Mouse (Mus musculus) heart, postnatal 0 days (tissue): Measurements from ENCODE around the gene Zfp553. TPM values are rescaled to one million over a fixed set of nuclear protein-coding genes. Genes with fewer than 3 reads are reported as not detected.

Experiments
- ATAC-seq: fragments of 200-750 bp; cut with Nextera tagmentation; 2 replicates; pipeline ENCODE4 v1.8.0; 2017; ENCODE audit warnings: low read depth, moderate number of reproducible peaks, moderate library complexity; ENCODE audit not compliant: insufficient read depth
- DNase-seq: peaks from one replicate; pipeline ENCODE4 v3.0.0-alpha.2; 2016; ENCODE audit warnings: low spot score
- H3K27ac ChIP-seq: fragments of 300-500 bp; sonication (generic); 2 replicates; pipeline ENCODE4 v1.5.1; 2014; ENCODE audit warnings: low read depth, mild to moderate bottlenecking
- H3K27me3 ChIP-seq: fragments of 300-500 bp; sonication (generic); 2 replicates; pipeline ENCODE4 v1.6.1; 2014; ENCODE audit warnings: low read length, mixed read lengths; ENCODE audit not compliant: control insufficient read depth, insufficient read depth
- H3K36me3 ChIP-seq: fragments of 300-500 bp; sonication (generic); replicated peaks from 2 replicates; pipeline ENCODE4 v1.6.1; 2014; ENCODE audit warnings: low read length, mixed read lengths; ENCODE audit not compliant: control insufficient read depth, insufficient read depth
- H3K4me1 ChIP-seq: fragments of 300-500 bp; sonication (generic); 2 replicates; pipeline ENCODE4 v1.6.1; 2014; ENCODE audit warnings: antibody characterized with exemption; ENCODE audit not compliant: control insufficient read depth, insufficient read depth
- H3K4me2 ChIP-seq: fragments of 300-500 bp; sonication (generic); 2 replicates; pipeline ENCODE4 v1.6.1; 2014; ENCODE audit warnings: low read depth, mild to moderate bottlenecking, low read length, moderate library complexity
- H3K4me3 ChIP-seq: fragments of 300-500 bp; sonication (generic); 2 replicates; pipeline ENCODE4 v1.5.1; 2014; ENCODE audit warnings: low read depth, low read length
- H3K9ac ChIP-seq: fragments of 300-500 bp; sonication (generic); replicated peaks from 2 replicates; pipeline ENCODE4 v1.6.1; 2014; ENCODE audit warnings: low read depth, low read length, mixed read lengths
- H3K9me3 ChIP-seq: fragments of 300-500 bp; sonication (generic); replicated peaks from 2 replicates; pipeline ENCODE4 v1.6.1; 2016; ENCODE audit warnings: low read length; ENCODE audit not compliant: control insufficient read depth
- CTCF ChIP-seq: IDR thresholded peaks from 2 replicates; pipeline ENCODE4 v1.5.1; 2016; ENCODE audit warnings: antibody characterized with exemption, control low read depth, low read depth
- EP300 ChIP-seq: IDR thresholded peaks from 2 replicates; pipeline ENCODE4 v1.6.1; 2016; ENCODE audit warnings: antibody characterized with exemption, low read depth
- WGBS: fragments of 180-500 bp; shearing (Covaris S2); extraction: QIAGEN DNeasy Blood & Tissue Kit; methylation state at CpG from one replicate; pipeline ENCODE4 v1.1.7; 2014; 5-methylcytosine and 5-hydroxymethylcytosine counted together
- polyA plus RNA-seq: library from polyadenylated mRNA; unstranded; fragments of >200 nt; fragmentation: Nextera tagmentation; extraction: Ambion mirVana; gene quantifications from 2 replicates; pipeline ENCODE4 v1.2.1, GENCODE M21; 2015
- total RNA-seq: library from RNA; depleted of rRNA; stranded (reverse); fragments of >200 nt; gene quantifications from 2 replicates; pipeline ENCODE4 v1.2.3, GENCODE M21; 2014; ENCODE audit warnings: low replicate concordance

Gene Zfp553
- total and polyA plus RNA-seq, 2 experiments from 2014 or later = 11.2 to 11.8 TPM

DNA sequence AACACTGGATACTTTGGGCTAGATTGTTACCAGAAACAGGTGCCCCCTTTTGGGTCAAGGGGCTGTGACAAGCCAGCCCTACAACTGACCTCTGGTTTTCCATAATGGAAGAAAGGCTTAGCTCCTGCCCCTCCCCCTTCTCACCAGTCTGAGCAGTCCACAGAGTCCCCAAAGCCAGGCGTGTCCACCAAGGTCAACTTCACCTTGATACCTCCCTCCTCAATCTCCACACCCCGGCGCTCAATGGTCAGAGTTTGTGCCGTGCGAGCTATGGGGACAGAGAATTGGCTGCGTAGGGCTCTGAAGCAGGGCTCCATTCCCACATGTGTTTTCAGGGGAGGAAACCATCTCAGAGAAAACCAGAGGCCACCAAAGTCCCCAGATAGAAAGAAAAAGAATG is 15.4 kb upstream of the Zfp553 start:
- peak overlapping the region; percentile 36 for H3K27ac ChIP-seq
- TF ChIP-seq CTCF (no peak), EP300 (no peak)
- ATAC-seq (peak; percentile 39; the same call in 1 of the 2 replicates), DNase-seq (no peak)
- no peaks in the 10 kb centered on the region for H3K27me3 ChIP-seq
- H3K4me3 ChIP-seq = peak overlapping the region; percentile 10; the same call in 1 of the 2 replicates
- no peak overlapping the region; the same call in 1 of the 2 replicates for H3K9ac ChIP-seq
- no peaks in the 10 kb centered on the region for H3K36me3 ChIP-seq
- WGBS = 35% methylated on average over 6 of the region's 6 CpGs
- peak overlapping the region; percentile 5; the same call in 1 of the 2 replicates for H3K4me2 ChIP-seq
- no peaks in the 10 kb centered on the region for H3K9me3 ChIP-seq
- H3K4me1 ChIP-seq = peaks cover 23% of the 10 kb centered on the region

DNA sequence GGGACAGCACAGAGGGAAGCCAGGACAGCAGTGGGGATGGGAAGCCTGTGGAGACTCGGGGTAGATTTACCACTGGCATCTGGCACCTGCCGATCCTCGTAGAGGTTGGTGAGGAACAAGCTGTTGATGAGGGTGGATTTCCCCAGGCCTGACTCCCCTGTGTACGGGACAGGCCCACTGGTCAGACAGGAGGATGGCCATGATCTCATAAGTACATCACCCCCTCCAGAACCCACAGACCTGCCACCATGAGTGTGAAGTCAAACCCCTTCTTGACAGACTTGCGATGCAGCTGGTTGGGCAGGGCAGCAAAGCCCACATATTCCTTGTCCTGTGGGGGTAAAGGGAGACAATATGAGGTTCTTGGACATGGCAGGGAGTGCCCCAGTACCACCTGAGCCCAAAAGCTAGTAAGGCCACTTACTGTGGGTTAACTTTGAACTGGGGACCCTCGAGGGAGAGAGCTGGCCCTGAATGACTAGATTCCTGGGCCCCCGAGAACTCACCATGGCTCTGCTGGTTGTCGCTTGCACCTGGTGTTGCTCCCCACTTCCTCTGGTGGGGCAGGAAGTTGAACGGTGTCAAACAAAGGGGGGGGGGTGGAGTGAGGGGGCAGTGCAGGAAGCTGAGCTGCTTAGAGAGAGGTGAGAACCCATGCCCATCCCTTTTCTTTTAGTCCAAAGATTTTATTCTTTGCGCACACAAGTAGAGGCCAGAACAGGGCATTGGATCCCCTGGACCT is 14.8 kb upstream of the Zfp553 start:
- no peaks in the 10 kb centered on the region for H3K9me3 ChIP-seq
- no peak for TF ChIP-seq EP300
- TF ChIP-seq CTCF = no peak
- H3K4me3 ChIP-seq = peak overlapping the region; percentile 10; the same call in 1 of the 2 replicates
- no peak overlapping the region; the same call in 1 of the 2 replicates for H3K9ac ChIP-seq
- no peak for ATAC-seq
- WGBS = 49% methylated on average over 10 of the region's 10 CpGs
- H3K4me1 ChIP-seq = peaks cover 23% of the 10 kb centered on the region
- H3K36me3 ChIP-seq = no peaks in the 10 kb centered on the region
- no peak for DNase-seq
- H3K4me2 ChIP-seq = peak overlapping the region; percentile 5; the same call in 1 of the 2 replicates
- no peaks in the 10 kb centered on the region for H3K27me3 ChIP-seq
- H3K27ac ChIP-seq = peak overlapping the region; percentile 54

DNA sequence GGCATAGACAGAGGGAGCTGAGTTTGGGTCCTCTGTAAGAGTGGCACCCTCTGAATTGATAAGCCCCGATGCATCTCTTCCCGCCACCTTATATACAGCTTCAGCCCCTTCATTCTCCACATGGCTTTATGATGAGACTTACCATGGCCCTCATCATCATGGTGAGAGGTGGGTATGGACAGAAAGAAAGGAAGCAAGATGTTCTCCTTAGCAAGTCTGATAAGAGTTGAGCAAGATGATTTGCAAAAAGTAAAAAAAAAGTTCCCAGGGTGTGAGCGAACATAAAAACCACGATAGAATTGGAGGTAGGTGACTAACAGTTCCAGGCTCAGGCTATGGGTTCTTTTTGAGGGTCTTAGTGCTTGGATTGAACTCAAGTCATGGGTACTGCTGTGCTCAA is 14.2 kb upstream of the Zfp553 start:
- WGBS = 93% methylated on average over 4 of the region's 4 CpGs
- Histone ChIP-seq H3K27ac (peak overlapping the region; percentile 54; the same call in 1 of the 2 replicates), H3K36me3 (no peaks in the 10 kb centered on the region), H3K27me3 (no peaks in the 10 kb centered on the region), H3K4me3 (no peak overlapping the region), H3K9me3 (no peaks in the 10 kb centered on the region), H3K9ac (no peak overlapping the region), H3K4me2 (no peak overlapping the region), H3K4me1 (peaks cover 23% of the 10 kb centered on the region)
- ATAC-seq = no peak
- DNase-seq = no peak
- no peak for TF ChIP-seq EP300
- TF ChIP-seq CTCF = no peak

- Histone ChIP-seq H3K27ac (no peak overlapping the region), H3K27me3 (no peaks in the 10 kb centered on the region), H3K36me3 (no peaks in the 10 kb centered on the region), H3K9me3 (no peaks in the 10 kb centered on the region), H3K4me3 (no peak overlapping the region), H3K4me1 (peaks cover 15% of the 10 kb centered on the region), H3K4me2 (no peak overlapping the region), H3K9ac (no peak overlapping the region)
- DNase-seq (no peak), ATAC-seq (no peak)
- TF ChIP-seq CTCF = no peak
- no peak for TF ChIP-seq EP300
- 62% methylated on average over 6 of the region's 6 CpGs for WGBS
These were observed 12.4 kb upstream of the Zfp553 start for GRCm38 (mm10) chr7:127220440-127220839.

DNA sequence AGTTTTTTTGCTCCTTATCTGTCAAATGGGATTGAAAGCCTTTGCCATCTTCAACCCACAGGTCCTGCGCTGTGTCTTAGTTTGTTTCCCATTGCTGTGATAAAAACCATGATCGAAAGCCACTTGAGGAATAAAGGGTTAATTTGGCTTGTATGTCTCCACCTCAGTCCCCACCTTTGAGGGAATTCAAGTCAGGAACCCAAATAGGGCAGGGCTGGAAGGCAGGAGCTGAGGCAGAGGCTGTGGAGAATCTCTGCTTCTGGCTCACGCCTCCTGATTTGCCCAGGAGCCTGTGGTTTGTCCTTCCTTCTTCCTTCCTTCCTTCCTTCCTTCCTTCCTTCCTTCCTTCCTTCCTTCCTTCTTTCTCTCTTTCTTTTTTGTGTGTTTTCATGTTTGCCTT is 9.8 kb upstream of the Zfp553 start:
- H3K4me2 ChIP-seq = no peak overlapping the region
- no peaks in the 10 kb centered on the region for H3K9me3 ChIP-seq
- WGBS = 92% methylated on average over 3 of the region's 3 CpGs
- DNase-seq (no peak), ATAC-seq (no peak)
- no peak overlapping the region for H3K9ac ChIP-seq
- no peaks in the 10 kb centered on the region for H3K27me3 ChIP-seq
- H3K36me3 ChIP-seq = no peaks in the 10 kb centered on the region
- no peak overlapping the region for H3K27ac ChIP-seq
- H3K4me3 ChIP-seq = no peak overlapping the region
- 0 out of 2 replicates have a peak, but pooled peaks cover under 1% of the 10 kb centered on the region for H3K4me1 ChIP-seq
- no peak for TF ChIP-seq EP300
- TF ChIP-seq CTCF = no peak
